In genomic region chr10:75944066-75944772, GRCm38 (mm10) we compare ENCODE assay signal across 11 mouse cellular contexts. TPM values are rescaled to one million over a fixed set of nuclear protein-coding genes. Genes with fewer than 3 reads are reported as not detected.
DNase-seq lines count a peak whose midpoint lies in the region; TF ChIP-seq lines count a peak whose summit lies in the region.
"Had no signal": no experiment of that assay in that cellular context is flagged by ENCODE, and none has a peak within 500 bp of the region (broad histone marks: within the 10 kb centered on the region; RNA-seq: fewer than 3 reads in every experiment).

No protein-coding gene starts in this region.

- H3K4me3 ChIP-seq in kidney, adult 2 months (ENCODE audit: insufficient read depth, low read depth, low read length) = no peak overlapping the region
- H3K4me3 ChIP-seq: embryonic facial prominence, embryonic 12.5 days; limb, embryonic 13.5 days had no signal

- 48% methylated on average over 11 of the region's 11 CpGs for WGBS in kidney, adult 2 months

- no peaks in the 10 kb centered on the region for H3K36me3 ChIP-seq in kidney, adult 2 months (ENCODE audit: control insufficient read depth, insufficient read depth, low read length)
- H3K36me3 ChIP-seq: embryonic facial prominence, embryonic 12.5 days; limb, embryonic 13.5 days had no signal

- H3K27me3 ChIP-seq in kidney, adult 2 months (replicated peaks; ENCODE audit: control insufficient read depth, insufficient read depth, low read length) = no peaks in the 10 kb centered on the region
- H3K27me3 ChIP-seq: embryonic facial prominence, embryonic 12.5 days; Patski had no signal

- no peak for TF ChIP-seq POLR2A in kidney, adult 2 months (IDR thresholded peaks at IDR 0.05; ENCODE audit: low read depth, low read length)

- DNase-seq in kidney, adult 2 months = peak; percentile 68
- no peak for DNase-seq in kidney, adult 11 months
- DNase-seq in R1 (ENCODE audit: low read depth, low spot score) = peak; percentile 75
- peak; percentile 88 for DNase-seq in fibroblast of lung, adult 2 months (ENCODE audit: low read depth)
- DNase-seq in lung, postnatal 36 days = peak; percentile 60
- no peak for DNase-seq in c-Kit-positive CD71-positive TER-119-positive erythroid progenitor cells, embryonic 14.5 days (ENCODE audit: low spot score)
- no peak for DNase-seq in ovary, adult 18-20 months (ENCODE audit: low spot score)
- DNase-seq in cerebellum, adult 11 months = no peak

- H3K4me1 ChIP-seq in kidney, adult 2 months (ENCODE audit: control insufficient read depth, insufficient read depth, low read length) = no peaks in the 10 kb centered on the region
- H3K4me1 ChIP-seq: embryonic facial prominence, embryonic 12.5 days; limb, embryonic 13.5 days had no signal

- TF ChIP-seq CTCF in kidney, adult 2 months (conservative IDR thresholded peaks at IDR 0.05; ENCODE audit: insufficient read depth, insufficient read length, low read depth, low read length) = no peak

- peak overlapping the region; percentile 75 for H3K27ac ChIP-seq in kidney, adult 2 months (ENCODE audit: insufficient read depth, low read depth, low read length)
- H3K27ac ChIP-seq: embryonic facial prominence, embryonic 12.5 days; limb, embryonic 13.5 days had no signal

RNA-seq across cellular contexts. Expression of gene Vpreb3, which starts 1.4 kb away (rescaled TPM):
- 1.2 and 3.8 TPM in 2 replicates for polyA plus RNA-seq in kidney, adult 2 months (2012; rRNA removed)
- polyA plus RNA-seq: Patski had no signal

RNA-seq across cellular contexts. Expression of gene Gm867, which starts 3.7 kb away (rescaled TPM):
- 1.3 and 1.4 TPM in 2 replicates for polyA plus RNA-seq in kidney, adult 2 months (2012; rRNA removed)
- polyA plus RNA-seq: limb, embryonic 13.5 days had no signal

RNA-seq across cellular contexts. Expression of gene Mmp11, which starts 7.9 kb away (rescaled TPM):
- polyA plus RNA-seq in kidney, adult 2 months (2012; rRNA removed) = 21.5 and 23.9 TPM in 2 replicates

RNA-seq across cellular contexts. Expression of gene Gm5134, which starts 10.1 kb away (rescaled TPM):
- polyA plus RNA-seq in kidney, adult 2 months (2012; rRNA removed) = 0.03 TPM in 1 of 2 replicates, not detected in the other
- polyA plus RNA-seq: embryonic facial prominence, embryonic 12.5 days; Patski had no signal

RNA-seq across cellular contexts. Expression of gene Chchd10, which starts 11.3 kb away (rescaled TPM):
- polyA plus RNA-seq in kidney, adult 2 months (2012; rRNA removed) = 1,587 and 1,621 TPM in 2 replicates

Comparison
In these comparisons a context has a peak if more than half of its experiments do, and no peak if none do; other contexts are left out.
1. DNase-seq: peak in kidney, adult 2 months (single experiment), R1 (single experiment), fibroblast of lung, adult 2 months (single experiment) and lung, postnatal 36 days (single experiment); none in kidney, adult 11 months (single experiment), c-Kit-positive CD71-positive TER-119-positive erythroid progenitor cells, embryonic 14.5 days (single experiment), ovary, adult 18-20 months (single experiment) and cerebellum, adult 11 months (single experiment).